Mouse (Mus musculus): ENCODE measurements around the gene Trip10. TPM values are rescaled to one million over a fixed set of nuclear protein-coding genes. Genes with fewer than 3 reads are reported as not detected.

Trip10 gene
- polyA plus RNA-seq, 1 experiment from 2014 or later: 9.3 TPM

DNA sequence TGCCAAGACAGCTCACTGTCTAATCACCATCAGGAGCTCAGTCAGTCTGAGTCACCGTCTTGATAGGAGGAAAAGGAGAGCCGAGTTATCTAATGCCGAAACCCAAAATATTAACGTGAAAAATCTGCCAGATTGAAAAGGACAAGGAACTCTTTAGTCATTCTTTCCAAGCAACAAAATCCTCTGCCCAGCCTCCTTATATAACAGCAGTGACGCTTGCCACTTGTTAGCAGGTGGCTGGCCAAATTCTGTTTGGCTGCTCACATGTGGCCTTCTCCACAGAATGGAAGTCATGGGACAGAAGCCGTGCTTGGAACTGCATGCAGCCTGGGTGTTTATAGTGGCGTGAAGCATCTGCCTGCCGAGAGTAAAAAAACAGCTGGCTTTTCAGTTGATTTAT is 10.5 kb downstream of the Trip10 start:
- TF ChIP-seq EP300 (IDR thresholded peaks at IDR 0.05; ENCODE audit: low read depth) (no peak), CTCF (IDR thresholded peaks at IDR 0.05; ENCODE audit: low read depth) (no peak)
- H3K27me3 ChIP-seq (ENCODE audit: insufficient read depth, low read length): no peaks in the 10 kb centered on the region
- peaks cover 2% of the 10 kb centered on the region; the same call in 1 of the 2 replicates for H3K4me1 ChIP-seq (ENCODE audit: insufficient read depth)
- no peak overlapping the region for H3K27ac ChIP-seq (ENCODE audit: low read depth)
- H3K4me2 ChIP-seq (ENCODE audit: low read depth, low read length): no peak overlapping the region
- ATAC-seq (no peak), DNase-seq (no peak)
- H3K9ac ChIP-seq (replicated peaks): no peak overlapping the region
- H3K4me3 ChIP-seq (ENCODE audit: low read depth, low read length): no peak overlapping the region
- H3K36me3 ChIP-seq (replicated peaks; ENCODE audit: insufficient read depth, low read length): peaks cover 45% of the 10 kb centered on the region
- WGBS (ENCODE audit: insufficient replicate concordance): 83% methylated on average over 8 of the region's 8 CpGs
- no peaks in the 10 kb centered on the region for H3K9me3 ChIP-seq (ENCODE audit: low read length)

DNA sequence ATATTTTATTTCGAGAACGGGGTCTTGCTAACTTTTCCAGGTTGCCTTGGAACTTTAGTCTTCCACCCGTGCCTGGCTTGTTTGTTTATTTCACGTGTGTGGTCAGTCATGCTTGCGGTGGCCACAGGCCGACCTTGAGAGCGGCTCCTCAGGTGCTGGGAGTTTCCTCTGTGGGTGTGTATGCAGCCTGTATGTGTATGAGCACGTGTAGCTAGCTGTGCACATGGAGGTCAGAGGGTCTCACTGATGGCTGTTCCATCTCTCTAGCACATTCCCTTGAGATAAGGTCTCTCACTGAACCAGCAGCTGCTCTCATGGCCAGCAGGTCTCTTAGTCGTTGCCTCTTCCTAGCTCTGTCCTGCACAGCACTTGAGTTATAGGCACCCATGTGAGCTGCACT is 11.1 kb downstream of the Trip10 start:
- Histone ChIP-seq H3K36me3 (replicated peaks; ENCODE audit: insufficient read depth, low read length) (peaks cover 39% of the 10 kb centered on the region), H3K27ac (ENCODE audit: low read depth) (no peak overlapping the region), H3K9ac (replicated peaks) (no peak overlapping the region), H3K4me3 (ENCODE audit: low read depth, low read length) (no peak overlapping the region), H3K4me1 (ENCODE audit: insufficient read depth) (peaks cover 7% of the 10 kb centered on the region; the same call in 1 of the 2 replicates), H3K4me2 (ENCODE audit: low read depth, low read length) (no peak overlapping the region), H3K9me3 (ENCODE audit: low read length) (no peaks in the 10 kb centered on the region), H3K27me3 (ENCODE audit: insufficient read depth, low read length) (no peaks in the 10 kb centered on the region)
- ATAC-seq: no peak
- TF ChIP-seq CTCF (IDR thresholded peaks at IDR 0.05; ENCODE audit: low read depth) (no peak), EP300 (IDR thresholded peaks at IDR 0.05; ENCODE audit: low read depth) (no peak)
- DNase-seq: no peak
- WGBS (ENCODE audit: insufficient replicate concordance): 73% methylated on average over 9 of the region's 9 CpGs

DNA sequence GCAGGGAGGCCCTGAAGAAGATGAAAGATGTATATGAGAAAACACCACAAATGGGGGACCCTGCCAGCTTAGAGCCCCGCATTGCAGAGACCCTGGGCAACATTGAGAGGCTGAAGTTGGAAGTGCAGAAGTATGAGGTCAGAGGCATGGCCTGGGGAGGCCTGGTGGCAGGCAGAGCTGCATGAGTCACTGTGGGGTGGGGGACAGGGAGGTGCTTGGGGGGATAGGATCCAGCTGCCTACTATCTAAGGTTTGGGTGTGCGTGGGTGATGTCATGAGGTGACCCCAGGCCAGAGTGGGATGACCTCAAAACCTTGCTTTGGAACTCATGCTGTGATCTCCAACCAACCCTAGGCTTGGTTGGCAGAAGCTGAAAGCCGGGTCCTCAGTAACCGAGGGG is 12.0 kb downstream of the Trip10 start:
- Histone ChIP-seq H3K27ac (ENCODE audit: low read depth) (no peak overlapping the region), H3K27me3 (ENCODE audit: insufficient read depth, low read length) (no peaks in the 10 kb centered on the region), H3K4me1 (ENCODE audit: insufficient read depth) (peaks cover 7% of the 10 kb centered on the region; the same call in 1 of the 2 replicates), H3K9me3 (ENCODE audit: low read length) (no peaks in the 10 kb centered on the region), H3K4me3 (ENCODE audit: low read depth, low read length) (no peak overlapping the region), H3K9ac (replicated peaks) (no peak overlapping the region; the same call in 1 of the 2 replicates), H3K36me3 (replicated peaks; ENCODE audit: insufficient read depth, low read length) (peaks cover 36% of the 10 kb centered on the region), H3K4me2 (ENCODE audit: low read depth, low read length) (no peak overlapping the region)
- 85% methylated on average over 4 of the region's 4 CpGs for WGBS (ENCODE audit: insufficient replicate concordance)
- TF ChIP-seq CTCF (IDR thresholded peaks at IDR 0.05; ENCODE audit: low read depth): no peak
- no peak for TF ChIP-seq EP300 (IDR thresholded peaks at IDR 0.05; ENCODE audit: low read depth)
- no peak for DNase-seq
- no peak for ATAC-seq

DNA sequence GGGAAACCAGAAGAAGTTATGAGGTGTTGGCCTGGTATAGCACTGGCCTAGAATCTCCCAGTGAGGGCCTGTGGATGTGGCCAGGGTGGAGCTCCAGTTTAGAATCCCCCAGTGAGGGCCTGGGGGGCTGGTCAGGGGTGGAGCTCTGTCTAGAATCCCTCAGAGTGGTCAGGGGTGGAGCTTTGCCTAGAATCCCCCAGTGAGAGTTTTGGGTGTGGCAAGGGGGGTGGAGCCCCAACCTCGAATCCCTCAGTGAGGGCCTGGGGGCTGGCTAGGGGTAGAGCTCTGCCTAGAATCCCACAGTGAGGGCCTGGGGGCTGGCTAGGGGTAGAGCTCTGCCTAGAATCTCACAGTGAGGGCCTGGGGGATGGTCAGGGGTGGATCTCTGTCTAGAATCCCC is 12.5 kb downstream of the Trip10 start:
- Histone ChIP-seq H3K27me3 (ENCODE audit: insufficient read depth, low read length) (no peaks in the 10 kb centered on the region), H3K27ac (ENCODE audit: low read depth) (no peak overlapping the region), H3K4me1 (ENCODE audit: insufficient read depth) (peaks cover 7% of the 10 kb centered on the region; the same call in 1 of the 2 replicates), H3K9ac (replicated peaks) (no peak overlapping the region; the same call in 1 of the 2 replicates), H3K9me3 (ENCODE audit: low read length) (no peaks in the 10 kb centered on the region), H3K4me3 (ENCODE audit: low read depth, low read length) (no peak overlapping the region), H3K4me2 (ENCODE audit: low read depth, low read length) (no peak overlapping the region), H3K36me3 (replicated peaks; ENCODE audit: insufficient read depth, low read length) (peaks cover 33% of the 10 kb centered on the region)
- 33% methylated on average over 1 of the region's 1 CpGs for WGBS (ENCODE audit: insufficient replicate concordance)
- DNase-seq: no peak
- TF ChIP-seq CTCF (IDR thresholded peaks at IDR 0.05; ENCODE audit: low read depth) (no peak), EP300 (IDR thresholded peaks at IDR 0.05; ENCODE audit: low read depth) (no peak)
- ATAC-seq: no peak

DNA sequence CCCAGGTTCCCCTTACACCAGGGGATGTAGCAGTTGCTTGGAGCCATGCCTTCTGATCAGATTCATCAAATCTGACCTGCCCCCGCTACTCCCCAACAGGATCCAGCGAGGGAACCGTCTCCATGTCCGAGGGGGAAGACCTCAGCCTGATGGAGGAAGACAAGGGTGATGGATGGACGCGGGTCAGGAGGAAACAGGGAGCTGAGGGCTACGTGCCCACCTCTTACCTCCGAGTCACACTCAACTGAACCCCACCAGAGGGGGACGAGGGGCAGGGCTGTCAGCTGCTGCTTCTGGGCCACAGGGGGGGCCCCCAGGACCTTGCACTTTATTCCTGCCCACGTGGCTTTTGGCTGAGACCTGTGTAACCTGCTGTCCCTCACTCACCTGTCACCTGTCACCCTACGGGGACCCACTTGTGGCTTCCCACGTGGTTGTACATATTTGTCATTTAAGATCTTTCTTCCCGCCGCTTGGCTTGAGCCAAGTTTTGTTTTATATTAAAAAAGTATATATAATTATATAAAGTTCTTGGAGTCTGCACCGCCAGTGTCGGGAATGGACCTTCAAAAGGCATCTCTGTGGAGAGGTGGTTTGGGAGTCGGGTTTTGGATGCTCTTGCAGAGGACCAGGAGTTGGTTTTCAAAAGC is 13.8 kb downstream of the Trip10 start:
- ATAC-seq (no peak), DNase-seq (no peak)
- Histone ChIP-seq H3K4me1 (ENCODE audit: insufficient read depth) (peaks cover 7% of the 10 kb centered on the region; the same call in 1 of the 2 replicates), H3K4me3 (ENCODE audit: low read depth, low read length) (no peak overlapping the region), H3K9me3 (ENCODE audit: low read length) (no peaks in the 10 kb centered on the region), H3K27ac (ENCODE audit: low read depth) (no peak overlapping the region), H3K27me3 (ENCODE audit: insufficient read depth, low read length) (no peaks in the 10 kb centered on the region), H3K36me3 (replicated peaks; ENCODE audit: insufficient read depth, low read length) (peaks cover 32% of the 10 kb centered on the region), H3K9ac (replicated peaks) (no peak overlapping the region), H3K4me2 (ENCODE audit: low read depth, low read length) (no peak overlapping the region)
- TF ChIP-seq CTCF (IDR thresholded peaks at IDR 0.05; ENCODE audit: low read depth): no peak
- WGBS (ENCODE audit: insufficient replicate concordance): 79% methylated on average over 17 of the region's 17 CpGs

DNA sequence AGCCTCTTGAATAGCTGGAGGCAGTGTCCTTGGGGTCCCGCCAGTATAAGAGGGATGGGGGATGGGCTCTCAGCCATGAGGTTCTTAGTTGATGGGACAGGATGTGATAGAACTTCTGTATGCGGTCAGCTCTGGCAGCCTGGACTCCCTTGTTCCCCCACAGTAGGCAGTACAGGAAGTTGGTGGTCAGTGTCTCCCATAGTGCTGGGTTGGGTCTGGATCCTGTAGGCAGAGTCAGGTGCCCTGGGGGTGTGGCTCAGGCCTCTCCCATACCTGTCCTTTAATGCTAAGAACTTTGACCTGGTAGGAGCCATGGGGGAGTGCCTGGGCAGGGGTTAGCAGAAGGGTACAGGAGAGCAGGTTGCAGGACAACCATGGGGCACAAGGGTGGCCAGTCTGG is 14.9 kb downstream of the Trip10 start:
- TF ChIP-seq CTCF (IDR thresholded peaks at IDR 0.05; ENCODE audit: low read depth) (no peak), EP300 (IDR thresholded peaks at IDR 0.05; ENCODE audit: low read depth) (no peak)
- peaks cover 24% of the 10 kb centered on the region for H3K36me3 ChIP-seq (replicated peaks; ENCODE audit: insufficient read depth, low read length)
- no peak overlapping the region for H3K4me3 ChIP-seq (ENCODE audit: low read depth, low read length)
- no peaks in the 10 kb centered on the region for H3K9me3 ChIP-seq (ENCODE audit: low read length)
- no peaks in the 10 kb centered on the region for H3K27me3 ChIP-seq (ENCODE audit: insufficient read depth, low read length)
- no peak; the same call in 1 of the 2 replicates for ATAC-seq
- WGBS (ENCODE audit: insufficient replicate concordance): 51% methylated on average over 2 of the region's 2 CpGs
- no peak for DNase-seq
- peaks cover 7% of the 10 kb centered on the region; the same call in 1 of the 2 replicates for H3K4me1 ChIP-seq (ENCODE audit: insufficient read depth)
- H3K4me2 ChIP-seq (ENCODE audit: low read depth, low read length): no peak overlapping the region
- no peak overlapping the region for H3K27ac ChIP-seq (ENCODE audit: low read depth)
- H3K9ac ChIP-seq (replicated peaks): no peak overlapping the region
